Mouse (Mus musculus) midbrain, embryonic 15.5 days (tissue): ENCODE measurements around the gene Gtf2h3. TPM values are rescaled to one million over a fixed set of nuclear protein-coding genes. Genes with fewer than 3 reads are reported as not detected.

Experiments used
- ATAC-seq: fragments of 200-750 bp; cut with Nextera tagmentation; replicated peaks from 2 replicates; pipeline ENCODE4 v1.8.0; 2017; ENCODE audit warnings: moderate TSS enrichment
- H3K27ac ChIP-seq: fragments of 300-500 bp; sonication (generic); 2 replicates; pipeline ENCODE4 v1.5.1; 2015; ENCODE audit warnings: mild to moderate bottlenecking, inconsistent platforms
- H3K27me3 ChIP-seq: fragments of 300-500 bp; sonication (generic); replicated peaks from 2 replicates; pipeline ENCODE4 v1.6.1; 2015; ENCODE audit warnings: inconsistent platforms
- H3K36me3 ChIP-seq: fragments of 300-500 bp; sonication (generic); replicated peaks from 2 replicates; pipeline ENCODE4 v1.6.1; 2015; ENCODE audit warnings: inconsistent platforms
- H3K4me1 ChIP-seq: fragments of 300-500 bp; sonication (generic); 2 replicates; pipeline ENCODE4 v1.6.1; 2015; ENCODE audit warnings: inconsistent platforms
- H3K4me2 ChIP-seq: fragments of 300-500 bp; sonication (generic); 2 replicates; pipeline ENCODE4 v1.6.1; 2015; ENCODE audit warnings: inconsistent platforms, mild to moderate bottlenecking, moderate library complexity
- H3K4me3 ChIP-seq: fragments of 300-500 bp; sonication (generic); 2 replicates; pipeline ENCODE4 v1.5.1; 2015; ENCODE audit warnings: mild to moderate bottlenecking, inconsistent platforms
- H3K9ac ChIP-seq: fragments of 300-500 bp; sonication (generic); 2 replicates; pipeline ENCODE4 v1.6.1; 2015; ENCODE audit warnings: mild to moderate bottlenecking, inconsistent platforms
- H3K9me3 ChIP-seq: fragments of 300-500 bp; sonication (generic); 2 replicates; pipeline ENCODE4 v1.6.1; 2016; ENCODE audit warnings: inconsistent platforms
- WGBS: fragments of 180-500 bp; shearing (Covaris S2); methylation state at CpG from one replicate; pipeline ENCODE4 v1.1.7; 2015; ENCODE audit warnings: mixed read lengths; 5-methylcytosine and 5-hydroxymethylcytosine counted together
- polyA plus RNA-seq: library from polyadenylated mRNA; unstranded; fragments of >200 nt; fragmentation: Nextera tagmentation; extraction: Ambion mirVana; gene quantifications from 2 replicates; pipeline ENCODE4 v1.2.1, GENCODE M21; 2015

The Gtf2h3 gene
- 45.1 and 48.1 TPM in 2 replicates for polyA plus RNA-seq

DNA sequence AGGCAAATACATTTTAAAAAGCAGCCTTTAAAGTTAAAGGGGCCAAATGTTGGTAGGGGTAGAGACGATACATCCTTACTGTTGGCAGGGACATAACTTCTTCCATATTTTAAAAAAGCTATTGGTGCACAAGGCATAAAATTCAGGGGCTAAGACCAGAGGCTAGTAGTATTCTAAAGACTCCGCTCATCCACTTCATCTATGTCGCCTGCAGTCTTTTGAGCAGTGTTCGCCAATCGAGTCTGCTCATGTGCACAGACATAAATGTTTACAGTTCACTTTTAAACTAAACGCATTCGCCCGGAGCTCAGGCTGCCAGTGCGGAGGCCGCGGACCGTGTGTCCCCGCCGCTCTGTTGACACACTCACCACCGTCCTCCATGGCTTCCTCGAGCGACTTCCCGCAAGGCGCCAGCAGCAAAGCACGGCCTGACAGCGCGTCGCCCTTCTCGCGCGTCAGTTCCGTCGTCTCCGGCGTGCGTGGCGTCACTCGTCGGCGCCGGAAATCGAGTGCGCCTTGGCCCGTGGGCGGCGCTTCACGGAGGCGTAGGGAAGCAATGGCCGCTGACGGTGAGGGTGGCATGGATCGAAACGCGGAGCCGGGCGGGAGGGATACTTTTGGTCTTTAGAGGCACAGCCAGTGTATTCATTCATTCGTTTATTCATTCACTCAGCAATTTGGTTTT lies at the start of gene Gtf2h3, which contains the start of gene Eif2b1:
Gtf2h3 (plus strand) TSS at position 508 of the 685 bp plus-strand sequence.
Eif2b1 (minus strand) TSS at position 499 of the 685 bp plus-strand sequence.
- Histone ChIP-seq H3K4me1 (peaks cover 25% of the 10 kb centered on the region), H3K9ac (peak within 1 kb of the TSS; percentile 74), H3K4me3 (peak within 1 kb of the TSS; percentile 78), H3K36me3 (peaks cover 15% of the 10 kb centered on the region; the same call in 1 of the 2 replicates), H3K4me2 (peak within 1 kb of the TSS; percentile 90), H3K9me3 (no peaks in the 10 kb centered on the region), H3K27me3 (no peaks in the 10 kb centered on the region), H3K27ac (peak within 1 kb of the TSS; percentile 73)
- WGBS = 1% methylated on average over 51 of the region's 51 CpGs
- peak; percentile 93 for ATAC-seq

DNA sequence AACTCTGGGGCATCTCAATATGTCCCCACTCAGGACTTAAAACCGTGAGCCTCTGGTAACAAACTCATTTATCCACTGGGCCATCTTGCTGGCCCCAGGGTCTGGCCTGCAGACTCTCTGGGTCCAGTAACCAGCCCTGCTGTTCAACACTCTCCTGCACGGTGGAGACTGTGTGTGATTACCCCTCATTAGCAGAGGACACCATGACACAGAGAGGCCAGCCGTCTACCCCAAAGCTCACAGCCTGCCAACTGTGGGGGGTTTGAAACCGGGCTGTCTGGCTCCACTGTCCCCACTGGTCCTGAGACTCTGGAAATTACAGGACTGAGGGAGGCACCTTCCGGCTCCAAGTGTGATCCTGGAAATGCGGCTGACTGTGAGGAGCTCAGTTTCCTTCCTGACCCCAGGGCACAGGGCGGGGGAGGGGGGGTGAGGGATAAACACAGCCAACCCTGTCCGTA lies 49.7 kb upstream of the Gtf2h3 start:
- no peak overlapping the region for H3K27ac ChIP-seq
- H3K4me1 ChIP-seq = peaks cover 35% of the 10 kb centered on the region
- H3K9ac ChIP-seq = no peak overlapping the region
- no peaks in the 10 kb centered on the region for H3K36me3 ChIP-seq
- WGBS = 47% methylated on average over 8 of the region's 8 CpGs
- no peaks in the 10 kb centered on the region for H3K27me3 ChIP-seq
- ATAC-seq = no peak
- peak overlapping the region; percentile 76 for H3K4me3 ChIP-seq
- H3K4me2 ChIP-seq = peak overlapping the region; percentile 75
- no peaks in the 10 kb centered on the region for H3K9me3 ChIP-seq

- Histone ChIP-seq H3K9me3 (no peaks in the 10 kb centered on the region), H3K36me3 (no peaks in the 10 kb centered on the region), H3K4me3 (peak overlapping the region; percentile 76), H3K27ac (no peak overlapping the region), H3K27me3 (no peaks in the 10 kb centered on the region), H3K9ac (no peak overlapping the region), H3K4me2 (peak overlapping the region; percentile 75), H3K4me1 (peaks cover 35% of the 10 kb centered on the region)
- ATAC-seq = no peak
- 64% methylated on average over 8 of the region's 8 CpGs for WGBS
Observed at GRCm38 (mm10) chr5:124529697-124530096, 49.2 kb upstream of the Gtf2h3 start.

GRCm38 (mm10) chr5:124530655-124531582 lies 48.0 kb upstream of the Gtf2h3 start, which contains the start of gene Rilpl1:
TSS of gene Rilpl1 (minus strand) at chr5:124531391.
- Histone ChIP-seq H3K27me3 (no peaks in the 10 kb centered on the region), H3K9ac (peak within 1 kb of the TSS; percentile 54), H3K4me3 (peak within 1 kb of the TSS; percentile 76), H3K4me2 (peak within 1 kb of the TSS; percentile 75), H3K27ac (peak within 1 kb of the TSS; percentile 83), H3K9me3 (no peaks in the 10 kb centered on the region), H3K4me1 (peaks cover 35% of the 10 kb centered on the region), H3K36me3 (no peaks in the 10 kb centered on the region)
- under 1% methylated on average over 85 of the region's 96 CpGs for WGBS
- ATAC-seq = peak; percentile 93

GRCm38 (mm10) chr5:124531583-124531930 lies 47.4 kb upstream of the Gtf2h3 start:
- ATAC-seq = peak; percentile 70; the same call in 1 of the 2 replicates
- H3K4me2 ChIP-seq = peak overlapping the region; percentile 75
- peaks cover 35% of the 10 kb centered on the region for H3K4me1 ChIP-seq
- WGBS = 12% methylated on average over 14 of the region's 14 CpGs
- H3K36me3 ChIP-seq = no peaks in the 10 kb centered on the region
- H3K27ac ChIP-seq = peak overlapping the region; percentile 83
- H3K9ac ChIP-seq = peak overlapping the region; percentile 54
- no peaks in the 10 kb centered on the region for H3K27me3 ChIP-seq
- peak overlapping the region; percentile 76 for H3K4me3 ChIP-seq
- H3K9me3 ChIP-seq = no peaks in the 10 kb centered on the region

DNA sequence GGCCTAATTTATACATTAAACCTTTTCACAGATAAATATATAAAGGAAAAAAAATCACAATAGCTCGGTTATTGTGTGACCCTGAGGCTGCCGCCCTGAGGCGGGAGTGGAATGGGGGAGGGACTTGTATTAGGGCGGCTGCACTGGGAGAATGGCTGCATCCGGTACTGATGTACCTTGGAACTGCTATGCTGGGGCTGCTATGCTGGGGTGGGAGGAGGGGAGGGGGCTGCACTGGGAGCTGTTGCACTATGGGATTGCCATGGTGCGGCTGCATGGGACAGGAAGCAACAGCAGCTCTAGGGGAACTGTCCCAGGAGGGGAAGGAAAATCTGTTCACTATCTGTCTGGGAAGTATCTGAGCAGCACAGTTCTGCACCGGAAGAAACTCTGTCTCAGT lies 46.5 kb upstream of the Gtf2h3 start:
- Histone ChIP-seq H3K4me3 (no peak overlapping the region), H3K9me3 (no peaks in the 10 kb centered on the region), H3K36me3 (no peaks in the 10 kb centered on the region), H3K4me2 (no peak overlapping the region), H3K4me1 (peaks cover 35% of the 10 kb centered on the region), H3K9ac (no peak overlapping the region), H3K27me3 (no peaks in the 10 kb centered on the region), H3K27ac (no peak overlapping the region)
- 32% methylated on average over 7 of the region's 7 CpGs for WGBS
- ATAC-seq = no peak

- H3K4me3 ChIP-seq = no peak overlapping the region
- no peaks in the 10 kb centered on the region for H3K36me3 ChIP-seq
- H3K4me1 ChIP-seq = peaks cover 15% of the 10 kb centered on the region
- H3K4me2 ChIP-seq = no peak overlapping the region
- WGBS = 64% methylated on average over 5 of the region's 5 CpGs
- H3K27me3 ChIP-seq = no peaks in the 10 kb centered on the region
- no peak overlapping the region for H3K9ac ChIP-seq
- no peak overlapping the region for H3K27ac ChIP-seq
- H3K9me3 ChIP-seq = no peaks in the 10 kb centered on the region
- ATAC-seq = no peak
Observed at GRCm38 (mm10) chr5:124535016-124535415, 43.9 kb upstream of the Gtf2h3 start.

- peak overlapping the region; percentile 28 for H3K4me2 ChIP-seq
- no peak overlapping the region for H3K4me3 ChIP-seq
- H3K36me3 ChIP-seq = no peaks in the 10 kb centered on the region
- H3K27ac ChIP-seq = no peak overlapping the region
- ATAC-seq = no peak
- peaks cover 7% of the 10 kb centered on the region for H3K4me1 ChIP-seq
- 7% methylated on average over 17 of the region's 17 CpGs for WGBS
- no peaks in the 10 kb centered on the region for H3K27me3 ChIP-seq
- no peak overlapping the region for H3K9ac ChIP-seq
- H3K9me3 ChIP-seq = no peaks in the 10 kb centered on the region
Observed at GRCm38 (mm10) chr5:124536776-124537175, 42.2 kb upstream of the Gtf2h3 start.

GRCm38 (mm10) chr5:124538813-124539792 lies 39.8 kb upstream of the Gtf2h3 start:
- no peak overlapping the region for H3K4me3 ChIP-seq
- no peak overlapping the region for H3K27ac ChIP-seq
- H3K9me3 ChIP-seq = no peaks in the 10 kb centered on the region
- no peak overlapping the region for H3K9ac ChIP-seq
- ATAC-seq = no peak
- no peaks in the 10 kb centered on the region for H3K36me3 ChIP-seq
- H3K4me2 ChIP-seq = no peak overlapping the region
- 74% methylated on average over 15 of the region's 16 CpGs for WGBS
- no peaks in the 10 kb centered on the region for H3K27me3 ChIP-seq
- peaks cover 17% of the 10 kb centered on the region for H3K4me1 ChIP-seq

DNA sequence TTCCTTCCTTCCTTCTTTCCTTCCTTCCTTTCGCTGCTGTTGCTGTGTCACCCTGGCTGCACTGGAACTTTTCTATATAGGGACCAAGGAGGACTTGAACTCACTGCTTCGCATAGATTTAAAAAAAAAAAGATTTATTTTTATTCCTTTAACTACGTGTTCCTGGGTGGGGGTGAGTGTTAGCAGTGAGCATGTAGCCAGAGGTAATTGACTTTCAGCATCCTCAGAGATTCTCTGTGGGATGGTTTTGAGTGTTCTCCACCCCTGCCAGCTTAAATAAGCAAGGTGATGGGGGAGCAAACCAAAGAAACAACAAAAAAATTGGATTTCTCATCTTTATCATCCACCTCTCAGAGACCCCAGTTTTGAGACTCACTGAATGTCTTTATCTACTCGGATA lies 39.0 kb upstream of the Gtf2h3 start:
- H3K9me3 ChIP-seq = no peaks in the 10 kb centered on the region
- H3K4me2 ChIP-seq = peak overlapping the region; percentile 43
- WGBS = 70% methylated on average over 4 of the region's 4 CpGs
- no peaks in the 10 kb centered on the region for H3K27me3 ChIP-seq
- peak overlapping the region; percentile 99 for H3K4me3 ChIP-seq
- H3K27ac ChIP-seq = peak overlapping the region; percentile 81; the same call in 1 of the 2 replicates
- no peak overlapping the region for H3K9ac ChIP-seq
- H3K36me3 ChIP-seq = 0 out of 2 replicates have a peak, but pooled peaks cover 1% of the 10 kb centered on the region
- H3K4me1 ChIP-seq = peaks cover 17% of the 10 kb centered on the region
- ATAC-seq = no peak

DNA sequence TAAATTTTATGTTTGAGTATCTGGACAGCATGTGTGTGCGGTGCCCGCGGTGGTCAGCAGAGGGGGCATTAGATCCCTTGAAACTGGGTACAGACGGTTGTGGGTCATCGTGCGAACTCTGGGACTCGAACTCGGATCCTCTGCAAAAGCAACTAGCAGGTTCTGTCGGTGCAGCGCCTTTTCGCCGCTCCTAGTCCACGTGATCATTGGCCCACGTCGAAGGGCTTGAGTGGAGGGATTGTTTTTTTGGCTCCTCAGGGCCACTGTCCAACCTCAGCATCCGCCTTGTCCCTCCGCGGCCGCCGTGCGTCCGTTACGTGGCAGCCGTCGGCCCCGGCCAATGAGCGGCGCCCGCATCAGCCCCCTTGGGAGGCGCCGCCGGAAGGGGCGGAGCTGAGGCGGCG lies 38.6 kb upstream of the Gtf2h3 start, which contains the start of gene Tmed2:
Tmed2 (plus strand) TSS at position 313 of the 404 bp plus-strand sequence.
- Histone ChIP-seq H3K4me3 (peak within 1 kb of the TSS; percentile 99), H3K36me3 (0 out of 2 replicates have a peak, but pooled peaks cover 5% of the 10 kb centered on the region), H3K9ac (peak within 1 kb of the TSS; percentile 78), H3K9me3 (no peaks in the 10 kb centered on the region), H3K27me3 (no peaks in the 10 kb centered on the region), H3K4me2 (peak within 1 kb of the TSS; percentile 90), H3K27ac (peak within 1 kb of the TSS; percentile 81), H3K4me1 (peaks cover 17% of the 10 kb centered on the region)
- ATAC-seq = peak; percentile 96
- WGBS = 1% methylated on average over 30 of the region's 35 CpGs
